Mouse (Mus musculus) lung, postnatal 0 days (tissue): ENCODE results near the gene Dpysl5.

Source experiments
- CTCF ChIP-seq: IDR thresholded peaks from 2 replicates; pipeline ENCODE4 v1.5.1; 2016; ENCODE audit warnings: antibody characterized with exemption, mild to moderate bottlenecking
- EP300 ChIP-seq: IDR thresholded peaks from 2 replicates; pipeline ENCODE4 v1.6.1; 2016; ENCODE audit warnings: antibody characterized with exemption, mild to moderate bottlenecking, control low read depth

GRCm38 (mm10) chr5:30667215-30667614 is 44.1 kb upstream of the Dpysl5 start:
- TF ChIP-seq CTCF (no peak), EP300 (no peak)
